Comparison of ENCODE assay signal across 26 mouse cellular contexts in the genomic region with DNA sequence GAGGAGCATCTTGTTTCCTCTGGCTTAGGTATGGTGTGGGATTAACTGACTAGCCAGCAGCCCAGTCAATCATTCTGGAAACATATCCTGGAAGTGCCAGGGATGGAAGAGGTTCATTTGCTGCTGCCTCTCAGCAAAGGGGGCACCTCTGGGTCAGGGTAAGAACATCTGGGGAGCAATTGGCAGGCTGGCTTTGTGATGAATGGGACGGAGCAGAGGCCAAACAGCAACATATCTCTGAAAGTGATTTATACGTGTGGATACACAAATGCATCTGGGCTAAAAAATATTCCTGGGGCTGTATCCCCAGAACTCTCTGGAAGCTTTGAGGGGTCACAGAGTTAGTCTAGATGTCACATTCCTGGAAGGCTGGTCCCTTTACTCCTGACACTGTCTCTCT.
"Had no signal": no experiment of that assay in that cellular context is flagged by ENCODE, and none has a peak within 500 bp of the region (broad histone marks: within the 10 kb centered on the region; RNA-seq: fewer than 3 reads in every experiment).

No protein-coding gene starts in this region.

- H3K27me3 ChIP-seq: heart, embryonic 13.5 days; heart, embryonic 15.5 days; hindbrain, embryonic 15.5 days; intestine, embryonic 15.5 days; kidney, embryonic 15.5 days; limb, embryonic 13.5 days; limb, embryonic 15.5 days; liver, embryonic 12.5 days had no signal

- ATAC-seq: inflammation-experienced regulatory T-cells, adult 6 months; intestine, embryonic 15.5 days; intestine, postnatal 0 days; liver, embryonic 12.5 days had no signal

- DNase-seq: gastrocnemius, postnatal 14 days; gastrocnemius, postnatal 36 days; heart, adult 11 months; heart, adult 2 months; heart, postnatal 14 days; heart, postnatal 36 days; kidney, adult 18-20 months; kidney, adult 8-10 months; kidney, postnatal 14 days; kidney, postnatal 36 days; layer of hippocampus, adult 9-11 months; layer of hippocampus, postnatal 36 days; left cerebral cortex, postnatal 4 days had no signal

- H3K4me2 ChIP-seq: heart, embryonic 11.5 days; heart, embryonic 13.5 days; heart, embryonic 15.5 days; hindbrain, embryonic 13.5 days; hindbrain, embryonic 15.5 days; intestine, embryonic 15.5 days; kidney, embryonic 15.5 days; limb, embryonic 13.5 days; limb, embryonic 15.5 days; liver, embryonic 12.5 days had no signal

- H3K27ac ChIP-seq: heart, adult 2 months; heart, embryonic 13.5 days; heart, embryonic 15.5 days; hindbrain, embryonic 13.5 days; hindbrain, embryonic 15.5 days; intestine, embryonic 15.5 days; kidney, embryonic 15.5 days; kidney, postnatal 0 days; limb, embryonic 13.5 days; limb, embryonic 15.5 days; liver, embryonic 12.5 days had no signal

- H3K4me1 ChIP-seq: heart, embryonic 13.5 days; heart, embryonic 15.5 days; hindbrain, embryonic 13.5 days; hindbrain, embryonic 15.5 days; intestine, embryonic 15.5 days; kidney, embryonic 15.5 days; limb, embryonic 13.5 days; limb, embryonic 15.5 days; liver, embryonic 12.5 days had no signal

- H3K9me3 ChIP-seq: heart, embryonic 15.5 days; hindbrain, embryonic 15.5 days; intestine, embryonic 15.5 days; limb, embryonic 15.5 days; liver, embryonic 12.5 days had no signal

- H3K36me3 ChIP-seq: heart, embryonic 13.5 days; heart, embryonic 15.5 days; hindbrain, embryonic 13.5 days; hindbrain, embryonic 15.5 days; intestine, embryonic 15.5 days; kidney, embryonic 15.5 days; limb, embryonic 13.5 days; limb, embryonic 15.5 days; liver, embryonic 12.5 days had no signal

- H3K4me3 ChIP-seq: heart, adult 2 months; heart, embryonic 13.5 days; heart, embryonic 15.5 days; hindbrain, embryonic 13.5 days; hindbrain, embryonic 15.5 days; intestine, embryonic 15.5 days; kidney, embryonic 15.5 days; limb, embryonic 13.5 days; limb, embryonic 15.5 days; liver, embryonic 12.5 days had no signal

- H3K9ac ChIP-seq: heart, embryonic 13.5 days; heart, embryonic 15.5 days; hindbrain, embryonic 13.5 days; hindbrain, embryonic 15.5 days; intestine, embryonic 15.5 days; kidney, embryonic 15.5 days; limb, embryonic 13.5 days; limb, embryonic 15.5 days; liver, embryonic 12.5 days had no signal
